Mouse (Mus musculus) limb, embryonic 14.5 days (tissue): ENCODE data around the gene Scp2d1. TPM values are rescaled to one million over a fixed set of nuclear protein-coding genes. Genes with fewer than 3 reads are reported as not detected.
"Not testable (repeated sequence)": the region's sequence is repeated elsewhere in the genome, so short reads cannot be mapped to it uniquely, and the experiment has no call there.

ENCODE experiments used
- ATAC-seq: fragments of 200-750 bp; cut with Nextera tagmentation; 2 replicates; pipeline ENCODE4 v1.8.0; 2017; ENCODE audit warnings: low read depth, moderate number of reproducible peaks, moderate TSS enrichment; ENCODE audit not compliant: low FRiP score
- DNase-seq: peaks from one replicate; pipeline ENCODE4 v3.0.0-alpha.2; 2015; ENCODE audit warnings: low spot score
- H3K27ac ChIP-seq: fragments of 300-500 bp; sonication (generic); replicated peaks from 2 replicates; pipeline ENCODE4 v1.5.1; 2014; ENCODE audit warnings: low read depth, mild to moderate bottlenecking, low read length, moderate library complexity, mixed read lengths
- H3K27me3 ChIP-seq: fragments of 300-500 bp; sonication (generic); 2 replicates; pipeline ENCODE4 v1.6.1; 2014; ENCODE audit warnings: low read length, mixed read lengths; ENCODE audit not compliant: control insufficient read depth, insufficient read depth
- H3K36me3 ChIP-seq: fragments of 300-500 bp; sonication (generic); 2 replicates; pipeline ENCODE4 v1.6.1; 2014; ENCODE audit warnings: mild to moderate bottlenecking, low read length, moderate library complexity, mixed read lengths; ENCODE audit not compliant: control insufficient read depth, insufficient read depth
- H3K4me1 ChIP-seq: fragments of 300-500 bp; sonication (generic); 2 replicates; pipeline ENCODE4 v1.6.1; 2014; ENCODE audit warnings: antibody characterized with exemption, low read length, mixed read lengths; ENCODE audit not compliant: control insufficient read depth, insufficient read depth
- H3K4me2 ChIP-seq: fragments of 300-500 bp; sonication (generic); replicated peaks from 2 replicates; pipeline ENCODE4 v1.6.1; 2014; ENCODE audit warnings: low read depth, mild to moderate bottlenecking, low read length, moderate library complexity; ENCODE audit not compliant: severe bottlenecking
- H3K4me3 ChIP-seq: fragments of 300-500 bp; sonication (generic); replicated peaks from 2 replicates; pipeline ENCODE4 v1.5.1; 2014; ENCODE audit warnings: low read length
- H3K9ac ChIP-seq: fragments of 300-500 bp; sonication (generic); 2 replicates; pipeline ENCODE4 v1.6.1; 2014; ENCODE audit warnings: mild to moderate bottlenecking, low read depth, low read length, moderate library complexity; ENCODE audit not compliant: severe bottlenecking
- H3K9me3 ChIP-seq: fragments of 300-500 bp; sonication (generic); 2 replicates; pipeline ENCODE4 v1.6.1; 2016; ENCODE audit warnings: low read length; ENCODE audit not compliant: control insufficient read depth
- POLR2A ChIP-seq: fragments of 200-500 bp; IDR thresholded peaks from 2 replicates; pipeline ENCODE4 v1.8.0; 2012; ENCODE audit warnings: inconsistent platforms, mild to moderate bottlenecking, moderate library complexity, borderline replicate concordance; ENCODE audit not compliant: insufficient read depth, insufficient read length; ENCODE audit errors: extremely low read depth
- WGBS: fragments of 180-500 bp; shearing (Covaris S2); extraction: QIAGEN DNeasy Blood & Tissue Kit; methylation state at CpG from one replicate; pipeline ENCODE4 v1.1.7; 2014; 5-methylcytosine and 5-hydroxymethylcytosine counted together
- polyA plus RNA-seq, 2 experiments: library from polyadenylated mRNA; depleted of rRNA in 1 of 2; stranded (reverse) in 1 of 2; unstranded in 1 of 2; fragments of >200 nt; fragmentation: Nextera tagmentation in 1 of 2; extraction: Ambion mirVana in 1 of 2; gene quantifications; 2 replicates each; pipeline versions ENCODE4 v1.2.1 to v1.2.3; 2012 to 2014

The Scp2d1 gene
- polyA plus RNA-seq (2012; rRNA removed) (not detected in 2 replicates), polyA plus RNA-seq (2014; fragmentation: Nextera tagmentation; extraction: Ambion mirVana) (not detected in 2 replicates)

DNA sequence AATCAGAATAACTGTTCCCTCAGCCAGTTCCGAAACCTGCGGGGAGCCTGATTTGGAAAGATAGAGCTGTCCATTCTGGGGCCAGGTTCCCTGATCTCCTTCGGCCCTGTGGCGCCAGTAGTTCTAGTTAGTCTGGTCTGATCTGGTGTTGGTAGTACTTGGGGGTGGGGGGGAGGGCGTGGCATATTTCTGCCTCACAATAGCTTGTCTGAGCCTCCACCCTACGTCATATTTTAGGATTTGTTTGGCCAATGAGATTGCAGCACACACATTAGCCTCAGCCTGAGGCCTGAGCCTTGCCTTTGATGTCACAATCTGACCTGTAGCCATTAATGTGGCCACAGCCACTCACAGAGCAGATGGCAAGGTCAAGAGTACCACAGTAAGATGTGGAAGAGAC, at the start of gene Scp2d1:
Gene Scp2d1, plus strand, starts transcription at position 301 of the 400 bp plus-strand sequence.
- H3K9ac ChIP-seq, DNase-seq, H3K4me1 ChIP-seq, H3K4me2 ChIP-seq, H3K27me3 ChIP-seq, H3K9me3 ChIP-seq, H3K4me3 ChIP-seq, H3K36me3 ChIP-seq, H3K27ac ChIP-seq, ATAC-seq: not testable (repeated sequence)
- 86% methylated on average over 6 of the region's 6 CpGs for WGBS

DNA sequence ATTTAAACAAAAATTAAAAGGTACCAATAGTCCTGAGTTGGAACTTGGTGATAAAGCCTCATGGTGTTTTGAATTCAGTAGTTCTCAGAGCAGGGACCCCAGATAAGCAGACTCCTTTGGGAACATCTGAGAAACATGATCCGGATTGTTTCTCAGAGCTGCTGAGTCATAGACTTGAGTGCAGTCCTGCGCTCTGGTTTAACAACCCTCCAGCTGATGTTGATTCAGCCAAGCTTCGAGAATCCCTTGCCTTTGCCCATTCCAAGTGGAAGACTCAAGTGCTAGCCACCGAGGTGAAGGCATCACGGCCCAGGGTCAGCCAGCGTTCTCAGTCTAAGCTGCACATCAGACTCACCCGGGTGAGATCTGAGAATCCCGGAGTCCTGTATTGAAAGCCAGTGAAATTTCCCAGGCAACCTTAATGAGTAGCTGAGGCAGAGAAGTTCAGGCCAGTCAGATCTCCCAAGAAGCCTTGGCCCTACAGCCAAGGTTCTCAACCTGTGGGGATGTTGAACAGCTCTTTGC, 48.8 kb upstream of the Scp2d1 start:
- Histone ChIP-seq H3K9ac (no peak overlapping the region), H3K27ac (no peak overlapping the region), H3K4me3 (no peak overlapping the region), H3K4me2 (no peak overlapping the region), H3K27me3 (no peaks in the 10 kb centered on the region), H3K9me3 (no peaks in the 10 kb centered on the region), H3K36me3 (no peaks in the 10 kb centered on the region), H3K4me1 (no peaks in the 10 kb centered on the region)
- DNase-seq (no peak), ATAC-seq (no peak)
- 67% methylated on average over 8 of the region's 8 CpGs for WGBS
- no peak for TF ChIP-seq POLR2A

DNA sequence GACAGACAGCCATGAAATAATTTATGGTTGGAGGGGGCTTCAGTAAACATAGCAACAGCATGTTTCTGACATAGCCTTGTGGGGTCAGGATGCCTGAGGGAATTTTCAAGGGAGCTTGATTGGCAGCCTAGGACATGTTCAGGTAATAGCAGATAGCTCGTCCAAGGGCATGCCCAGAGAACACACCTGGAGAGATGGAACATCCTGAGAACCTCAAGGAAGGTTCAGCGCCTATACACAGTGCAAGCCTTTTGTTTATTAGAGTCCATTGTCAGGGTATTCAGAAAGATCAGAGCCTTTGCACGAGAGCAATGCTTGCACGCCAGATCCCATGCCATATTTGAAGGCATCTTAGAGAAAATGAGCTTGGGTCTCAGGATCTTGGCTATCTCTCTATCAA, 47.8 kb upstream of the Scp2d1 start:
- Histone ChIP-seq H3K4me2 (no peak overlapping the region), H3K4me1 (no peaks in the 10 kb centered on the region), H3K36me3 (no peaks in the 10 kb centered on the region), H3K9ac (no peak overlapping the region), H3K27me3 (no peaks in the 10 kb centered on the region), H3K27ac (no peak overlapping the region), H3K9me3 (no peaks in the 10 kb centered on the region), H3K4me3 (no peak overlapping the region)
- 88% methylated on average over 4 of the region's 4 CpGs for WGBS
- ATAC-seq, result no peak
- DNase-seq, result no peak
- no peak for TF ChIP-seq POLR2A

DNA sequence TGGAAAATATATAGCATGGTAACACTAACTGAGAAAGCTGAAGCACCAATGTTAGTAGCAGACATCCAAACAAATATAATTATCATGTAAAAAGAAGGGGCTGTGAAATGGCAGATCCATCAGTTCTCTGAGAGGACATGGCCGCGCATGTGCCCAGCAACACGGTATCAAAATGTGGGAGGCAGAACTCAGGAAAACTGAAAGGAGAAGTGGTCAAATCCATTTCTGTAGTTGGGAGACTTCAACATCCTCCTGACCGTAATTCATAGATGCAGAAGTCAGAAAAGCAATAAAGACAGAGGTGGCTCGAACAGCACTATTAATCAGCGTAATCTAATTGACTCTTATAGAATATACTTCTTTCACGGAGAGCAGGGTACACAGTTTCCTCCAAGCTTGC, 44.2 kb upstream of the Scp2d1 start:
- WGBS, result 80% methylated on average over 7 of the region's 7 CpGs
- no peaks in the 10 kb centered on the region for H3K4me1 ChIP-seq
- H3K27ac ChIP-seq, result no peak overlapping the region
- no peaks in the 10 kb centered on the region for H3K36me3 ChIP-seq
- no peak overlapping the region for H3K9ac ChIP-seq
- no peak overlapping the region for H3K4me3 ChIP-seq
- no peaks in the 10 kb centered on the region for H3K27me3 ChIP-seq
- no peak for ATAC-seq
- no peak for DNase-seq
- no peaks in the 10 kb centered on the region for H3K9me3 ChIP-seq
- H3K4me2 ChIP-seq, result no peak overlapping the region
- no peak for TF ChIP-seq POLR2A

DNA sequence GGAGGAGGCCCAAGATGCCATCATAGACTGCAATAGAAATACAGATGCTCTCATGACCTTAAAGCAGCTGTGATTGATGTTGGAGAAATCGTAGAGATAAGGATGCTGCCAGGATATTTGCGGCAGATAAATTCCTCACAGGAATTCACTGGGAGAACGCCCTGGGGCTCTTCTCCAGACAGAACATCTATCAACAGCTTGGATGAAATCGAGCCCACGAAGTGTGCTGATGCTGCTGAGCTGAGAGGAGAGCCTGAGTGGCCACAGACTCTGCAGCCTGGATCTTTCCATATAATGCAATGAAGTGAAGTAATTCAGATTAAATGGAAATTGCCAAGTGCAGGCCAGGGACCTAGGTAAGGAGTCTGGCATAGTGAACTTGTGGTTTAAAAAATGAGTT, 42.7 kb upstream of the Scp2d1 start:
- no peaks in the 10 kb centered on the region for H3K4me1 ChIP-seq
- no peak overlapping the region for H3K9ac ChIP-seq
- no peaks in the 10 kb centered on the region for H3K36me3 ChIP-seq
- no peak overlapping the region for H3K4me2 ChIP-seq
- 47% methylated on average over 5 of the region's 5 CpGs for WGBS
- no peaks in the 10 kb centered on the region for H3K27me3 ChIP-seq
- H3K9me3 ChIP-seq, result no peaks in the 10 kb centered on the region
- no peak overlapping the region for H3K27ac ChIP-seq
- DNase-seq, result peak; percentile 9
- no peak for ATAC-seq
- TF ChIP-seq POLR2A, result no peak
- no peak overlapping the region for H3K4me3 ChIP-seq

DNA sequence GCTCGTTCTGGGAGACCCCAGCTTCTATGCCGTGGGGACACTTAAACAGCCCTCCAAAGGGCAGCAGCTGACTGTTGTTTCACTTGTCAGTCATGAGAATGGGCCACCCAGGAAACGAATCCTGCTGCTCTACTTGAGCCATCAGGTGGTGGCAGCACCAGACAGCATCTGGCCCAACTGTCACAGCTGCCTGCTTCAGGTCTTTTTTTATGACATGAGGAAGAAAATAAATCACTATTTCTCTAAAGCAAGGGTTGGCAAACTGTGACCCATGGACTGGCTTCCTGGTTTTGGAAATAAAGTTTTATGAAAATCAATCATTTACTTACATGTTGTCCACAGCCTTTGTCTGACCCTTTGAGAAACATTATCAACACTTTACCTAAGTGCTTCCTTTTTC, 41.6 kb upstream of the Scp2d1 start:
- Histone ChIP-seq H3K9ac (no peak overlapping the region), H3K4me1 (no peaks in the 10 kb centered on the region), H3K4me3 (no peak overlapping the region), H3K4me2 (no peak overlapping the region), H3K27ac (no peak overlapping the region), H3K9me3 (no peaks in the 10 kb centered on the region), H3K36me3 (no peaks in the 10 kb centered on the region), H3K27me3 (no peaks in the 10 kb centered on the region)
- ATAC-seq (no peak), DNase-seq (no peak)
- 62% methylated on average over 3 of the region's 3 CpGs for WGBS
- no peak for TF ChIP-seq POLR2A
